Mouse (Mus musculus) macrophage (primary cell): Measurements from ENCODE around the gene Chka. TPM values are rescaled to one million over a fixed set of nuclear protein-coding genes. Genes with fewer than 3 reads are reported as not detected.

Source experiments
- H3K27ac ChIP-seq: fragments of 350-480 bp; formaldehyde crosslinking; 2 replicates; pipeline ENCODE4 v1.9.0; 2021
- H3K36me3 ChIP-seq: fragments of 350-480 bp; formaldehyde crosslinking; 2 replicates; pipeline ENCODE4 v1.9.0; 2021; ENCODE audit errors: inconsistent target
- H3K4me3 ChIP-seq: fragments of 350-480 bp; formaldehyde crosslinking; 2 replicates; pipeline ENCODE4 v1.9.0; 2021; ENCODE audit errors: inconsistent target
- H3K79me2 ChIP-seq: fragments of 350-480 bp; formaldehyde crosslinking; 2 replicates; pipeline ENCODE4 v1.9.0; 2021; ENCODE audit errors: inconsistent target
- WGBS: methylation state at CpG from one replicate; pipeline ENCODE4 v1.1.7; 2026; ENCODE audit warnings: inconsistent platforms; ENCODE audit not compliant: missing documents; 5-methylcytosine and 5-hydroxymethylcytosine counted together
- polyA plus RNA-seq: library from polyadenylated mRNA; stranded (reverse); fragments of 250-400 nt; gene quantifications from 3 replicates; pipeline ENCODE4 v1.2.4, GENCODE M21; 2018; ENCODE audit warnings: inconsistent platforms

Chka gene
- polyA plus RNA-seq, 1 experiment from 2014 or later: 11.1 TPM

- under 1% methylated on average over 68 of the region's 74 CpGs for WGBS
- peaks cover 43% of the 10 kb centered on the region for H3K79me2 ChIP-seq
- no peaks in the 10 kb centered on the region for H3K36me3 ChIP-seq
- peak overlapping the region; percentile 45 for H3K4me3 ChIP-seq
- H3K27ac ChIP-seq: 0 out of 2 replicates have a peak overlapping the region, but pooled peaks have one; percentile 4
Observed at GRCm38 (mm10) chr19:3851979-3852681, 557 bp downstream of the Chka start.

GRCm38 (mm10) chr19:3853121-3853520 is 1.5 kb downstream of the Chka start:
- Histone ChIP-seq H3K79me2 (peaks cover 53% of the 10 kb centered on the region), H3K27ac (0 out of 2 replicates have a peak overlapping the region, but pooled peaks have one; percentile 4), H3K36me3 (no peaks in the 10 kb centered on the region), H3K4me3 (peak overlapping the region; percentile 45)
- WGBS: 93% methylated on average over 9 of the region's 10 CpGs

GRCm38 (mm10) chr19:3853891-3854290 is 2.3 kb downstream of the Chka start:
- H3K4me3 ChIP-seq: no peak overlapping the region
- H3K36me3 ChIP-seq: no peaks in the 10 kb centered on the region
- WGBS: 89% methylated on average over 1 of the region's 1 CpGs
- no peak overlapping the region for H3K27ac ChIP-seq
- H3K79me2 ChIP-seq: peaks cover 60% of the 10 kb centered on the region

GRCm38 (mm10) chr19:3855091-3855490 is 3.5 kb downstream of the Chka start:
- H3K36me3 ChIP-seq: no peaks in the 10 kb centered on the region
- no peak overlapping the region for H3K27ac ChIP-seq
- H3K79me2 ChIP-seq: peaks cover 72% of the 10 kb centered on the region
- no peak overlapping the region for H3K4me3 ChIP-seq
- WGBS: 57% methylated on average over 6 of the region's 6 CpGs

- Histone ChIP-seq H3K27ac (no peak overlapping the region), H3K79me2 (peaks cover 78% of the 10 kb centered on the region), H3K36me3 (no peaks in the 10 kb centered on the region), H3K4me3 (no peak overlapping the region)
- WGBS: 54% methylated on average over 4 of the region's 4 CpGs
Observed at GRCm38 (mm10) chr19:3855601-3856000, 4.0 kb downstream of the Chka start.

- 100% methylated on average over 2 of the region's 3 CpGs for WGBS
- H3K4me3 ChIP-seq: no peak overlapping the region
- H3K27ac ChIP-seq: no peak overlapping the region
- no peaks in the 10 kb centered on the region for H3K36me3 ChIP-seq
- H3K79me2 ChIP-seq: peaks cover 94% of the 10 kb centered on the region
Observed at GRCm38 (mm10) chr19:3857220-3857619, 5.6 kb downstream of the Chka start.

- 96% methylated on average over 2 of the region's 2 CpGs for WGBS
- no peak overlapping the region for H3K27ac ChIP-seq
Observed at GRCm38 (mm10) chr19:3862713-3863112, 11.1 kb downstream of the Chka start.

GRCm38 (mm10) chr19:3864960-3865359 is 13.4 kb downstream of the Chka start:
- WGBS: 94% methylated on average over 2 of the region's 2 CpGs
- H3K79me2 ChIP-seq: peaks cover 59% of the 10 kb centered on the region
- H3K4me3 ChIP-seq: no peak overlapping the region
- no peak overlapping the region for H3K27ac ChIP-seq
- H3K36me3 ChIP-seq: peaks cover 7% of the 10 kb centered on the region; the same call in 1 of the 2 replicates

More at GRCm38 (mm10) chr19:3862713-3863112, 11.1 kb downstream of the Chka start:
- Histone ChIP-seq H3K36me3 (peaks cover 7% of the 10 kb centered on the region; the same call in 1 of the 2 replicates), H3K4me3 (no peak overlapping the region), H3K79me2 (peaks cover 77% of the 10 kb centered on the region)

GRCm38 (mm10) chr19:3868290-3868689 is 16.7 kb downstream of the Chka start:
- H3K36me3 ChIP-seq: peaks cover 7% of the 10 kb centered on the region; the same call in 1 of the 2 replicates
- no peak overlapping the region for H3K27ac ChIP-seq
- no peak overlapping the region for H3K4me3 ChIP-seq
- 88% methylated on average over 1 of the region's 1 CpGs for WGBS
- peaks cover 31% of the 10 kb centered on the region for H3K79me2 ChIP-seq

- no peak overlapping the region for H3K4me3 ChIP-seq
- peaks cover 10% of the 10 kb centered on the region; the same call in 1 of the 2 replicates for H3K79me2 ChIP-seq
- no peaks in the 10 kb centered on the region; the same call in 1 of the 2 replicates for H3K36me3 ChIP-seq
- no peak overlapping the region for H3K27ac ChIP-seq
Observed at GRCm38 (mm10) chr19:3871468-3871867, 19.9 kb downstream of the Chka start.

- H3K36me3 ChIP-seq: no peaks in the 10 kb centered on the region; the same call in 1 of the 2 replicates
- H3K79me2 ChIP-seq: peaks cover 10% of the 10 kb centered on the region; the same call in 1 of the 2 replicates
- 97% methylated on average over 4 of the region's 4 CpGs for WGBS
- no peak overlapping the region for H3K4me3 ChIP-seq
- no peak overlapping the region for H3K27ac ChIP-seq
Observed at GRCm38 (mm10) chr19:3872373-3872772, 20.8 kb downstream of the Chka start.

GRCm38 (mm10) chr19:3875045-3875444 is 23.5 kb downstream of the Chka start:
- WGBS: 95% methylated on average over 7 of the region's 7 CpGs
- H3K4me3 ChIP-seq: no peak overlapping the region
- no peak overlapping the region for H3K27ac ChIP-seq
- H3K79me2 ChIP-seq: peaks cover 5% of the 10 kb centered on the region; the same call in 1 of the 2 replicates
- no peaks in the 10 kb centered on the region; the same call in 1 of the 2 replicates for H3K36me3 ChIP-seq

- Histone ChIP-seq H3K27ac (0 out of 2 replicates have a peak overlapping the region, but pooled peaks have one; percentile 24), H3K36me3 (peaks cover 2% of the 10 kb centered on the region; the same call in 1 of the 2 replicates), H3K4me3 (no peak overlapping the region), H3K79me2 (peaks cover 5% of the 10 kb centered on the region; the same call in 1 of the 2 replicates)
- WGBS: 43% methylated on average over 6 of the region's 6 CpGs
Observed at GRCm38 (mm10) chr19:3880054-3880848, 28.7 kb downstream of the Chka start.

- peak overlapping the region; percentile 58 for H3K27ac ChIP-seq
- H3K79me2 ChIP-seq: peaks cover 5% of the 10 kb centered on the region; the same call in 1 of the 2 replicates
- WGBS: 12% methylated on average over 4 of the region's 4 CpGs
- 0 out of 2 replicates have a peak, but pooled peaks cover 20% of the 10 kb centered on the region for H3K36me3 ChIP-seq
- H3K4me3 ChIP-seq: no peak overlapping the region
Observed at GRCm38 (mm10) chr19:3882214-3882613, 30.6 kb downstream of the Chka start.
